9 mouse cellular contexts compared by ENCODE assay signal in genomic region chr16:29666991-29667701, GRCm38 (mm10).
DNase-seq lines count a peak whose midpoint lies in the region; ATAC-seq lines count a peak whose summit lies in the region.
"Had no signal": no experiment of that assay in that cellular context is flagged by ENCODE, and none has a peak within 500 bp of the region (broad histone marks: within the 10 kb centered on the region; RNA-seq: fewer than 3 reads in every experiment).

No protein-coding gene starts in this region.

- intact Hi-C loops in heart, postnatal 14 days (cut with DNase I): no loop called here

- peaks cover 26% of the 10 kb centered on the region for H3K27me3 ChIP-seq in heart, embryonic 10.5 days (ENCODE audit: insufficient read depth, poor library complexity, severe bottlenecking)
- H3K27me3 ChIP-seq in forebrain, embryonic 11.5 days (ENCODE audit: control insufficient read depth, insufficient read depth, low read length): peaks cover 36% of the 10 kb centered on the region
- H3K27me3 ChIP-seq in limb, embryonic 10.5 days (ENCODE audit: low read depth, poor library complexity, severe bottlenecking): peaks cover 9% of the 10 kb centered on the region; the same call in 1 of the 2 replicates
- H3K27me3 ChIP-seq in neural tube, embryonic 14.5 days (ENCODE audit: control insufficient read depth, insufficient read depth, low read length): peaks cover 16% of the 10 kb centered on the region; the same call in 1 of the 2 replicates
- H3K27me3 ChIP-seq: liver, embryonic 12.5 days had no signal

- DNase-seq in heart, embryonic 10.5 days (ENCODE audit: low spot score): peak; percentile 55
- no peak for DNase-seq in heart, postnatal 14 days
- peak; percentile 73 for DNase-seq in forebrain, embryonic 11.5 days (ENCODE audit: low spot score)
- peak; percentile 44 for DNase-seq in limb, embryonic 10.5 days (ENCODE audit: low spot score)
- DNase-seq in Muller cell, postnatal 12 days (ENCODE audit: inconsistent ontology term): no peak
- DNase-seq in adrenal gland, postnatal 14 days: no peak
- no peak for DNase-seq in natural killer cell, adult 2 months (ENCODE audit: low spot score in 2 of 2)

- H3K27ac ChIP-seq in heart, embryonic 10.5 days: no peak overlapping the region
- H3K27ac ChIP-seq in forebrain, embryonic 11.5 days (ENCODE audit: low read depth, low read length): no peak overlapping the region
- H3K27ac ChIP-seq in limb, embryonic 10.5 days: peak overlapping the region; percentile 7
- no peak overlapping the region for H3K27ac ChIP-seq in neural tube, embryonic 14.5 days (ENCODE audit: low read depth, low read length)
- H3K27ac ChIP-seq: liver, embryonic 12.5 days had no signal

- WGBS in heart, embryonic 10.5 days: 33% methylated on average over 17 of the region's 17 CpGs
- 2% methylated on average over 17 of the region's 17 CpGs for WGBS in forebrain, embryonic 11.5 days
- 31% methylated on average over 17 of the region's 17 CpGs for WGBS in limb, embryonic 10.5 days
- 6% methylated on average over 17 of the region's 17 CpGs for WGBS in neural tube, embryonic 14.5 days

- ATAC-seq in forebrain, embryonic 11.5 days (replicated peaks; ENCODE audit: low FRiP score): peak; percentile 82
- peak; percentile 48; the same call in 1 of the 2 replicates for ATAC-seq in neural tube, embryonic 14.5 days (ENCODE audit: low read depth)
- ATAC-seq: liver, embryonic 12.5 days had no signal

- H3K4me2 ChIP-seq in forebrain, embryonic 11.5 days (ENCODE audit: low read depth, low read length, severe bottlenecking): peak overlapping the region; percentile 21; the same call in 1 of the 2 replicates
- no peak overlapping the region for H3K4me2 ChIP-seq in neural tube, embryonic 14.5 days (ENCODE audit: low read depth, low read length)
- H3K4me2 ChIP-seq: liver, embryonic 12.5 days had no signal

- no peak overlapping the region for H3K4me3 ChIP-seq in heart, embryonic 10.5 days
- H3K4me3 ChIP-seq in forebrain, embryonic 11.5 days (ENCODE audit: low read depth, low read length): no peak overlapping the region
- H3K4me3 ChIP-seq in limb, embryonic 10.5 days: no peak overlapping the region
- H3K4me3 ChIP-seq in neural tube, embryonic 14.5 days (ENCODE audit: low read depth, low read length): no peak overlapping the region
- H3K4me3 ChIP-seq: liver, embryonic 12.5 days had no signal

- H3K9me3 ChIP-seq in heart, embryonic 10.5 days: no peaks in the 10 kb centered on the region
- no peaks in the 10 kb centered on the region for H3K9me3 ChIP-seq in forebrain, embryonic 11.5 days (ENCODE audit: control insufficient read depth, low read length)
- no peaks in the 10 kb centered on the region for H3K9me3 ChIP-seq in limb, embryonic 10.5 days (replicated peaks)
- H3K9me3 ChIP-seq in neural tube, embryonic 14.5 days (ENCODE audit: control insufficient read depth, low read length): no peaks in the 10 kb centered on the region
- H3K9me3 ChIP-seq: liver, embryonic 12.5 days had no signal

- no peaks in the 10 kb centered on the region for H3K36me3 ChIP-seq in heart, embryonic 10.5 days
- H3K36me3 ChIP-seq in forebrain, embryonic 11.5 days (ENCODE audit: control insufficient read depth, insufficient read depth, low read length): no peaks in the 10 kb centered on the region
- H3K36me3 ChIP-seq in limb, embryonic 10.5 days: no peaks in the 10 kb centered on the region
- no peaks in the 10 kb centered on the region for H3K36me3 ChIP-seq in neural tube, embryonic 14.5 days (ENCODE audit: control insufficient read depth, insufficient read depth, low read length)
- H3K36me3 ChIP-seq: liver, embryonic 12.5 days had no signal

- no peak overlapping the region for H3K9ac ChIP-seq in forebrain, embryonic 11.5 days (ENCODE audit: low read length)
- H3K9ac ChIP-seq in neural tube, embryonic 14.5 days (replicated peaks; ENCODE audit: low read depth, low read length): no peak overlapping the region
- H3K9ac ChIP-seq: liver, embryonic 12.5 days had no signal

- H3K4me1 ChIP-seq in heart, embryonic 10.5 days: peaks cover 17% of the 10 kb centered on the region
- H3K4me1 ChIP-seq in forebrain, embryonic 11.5 days (replicated peaks; ENCODE audit: control insufficient read depth, insufficient read depth, low read length): peaks cover 13% of the 10 kb centered on the region
- H3K4me1 ChIP-seq in limb, embryonic 10.5 days: peaks cover 16% of the 10 kb centered on the region
- 0 out of 2 replicates have a peak, but pooled peaks cover 5% of the 10 kb centered on the region for H3K4me1 ChIP-seq in neural tube, embryonic 14.5 days (ENCODE audit: control insufficient read depth, insufficient read depth, low read length)
- H3K4me1 ChIP-seq: liver, embryonic 12.5 days had no signal

Comparison
In these comparisons a context has a peak if more than half of its experiments do, and no peak if none do; other contexts are left out.
1. DNase-seq: peak in heart, embryonic 10.5 days (single experiment), forebrain, embryonic 11.5 days (single experiment) and limb, embryonic 10.5 days (single experiment); none in heart, postnatal 14 days (0 of 2), Muller cell, postnatal 12 days (single experiment), adrenal gland, postnatal 14 days (single experiment) and natural killer cell, adult 2 months (0 of 2).